Mouse (Mus musculus) WW6 (cell line): ENCODE data around the gene Lmntd1.

ENCODE experiments used
- DNase-seq: peaks from one replicate; pipeline ENCODE4 v3.0.0-alpha.2; 2013; ENCODE audit warnings: low read depth, low spot score

Gene Lmntd1

GRCm38 (mm10) chr6:145380961-145381360, 233.2 kb downstream of the Lmntd1 start:
- DNase-seq = no peak

- DNase-seq = no peak
These were observed 234.9 kb downstream of the Lmntd1 start for GRCm38 (mm10) chr6:145379175-145379574.

GRCm38 (mm10) chr6:145378689-145379088, 235.4 kb downstream of the Lmntd1 start:
- DNase-seq = no peak

DNA sequence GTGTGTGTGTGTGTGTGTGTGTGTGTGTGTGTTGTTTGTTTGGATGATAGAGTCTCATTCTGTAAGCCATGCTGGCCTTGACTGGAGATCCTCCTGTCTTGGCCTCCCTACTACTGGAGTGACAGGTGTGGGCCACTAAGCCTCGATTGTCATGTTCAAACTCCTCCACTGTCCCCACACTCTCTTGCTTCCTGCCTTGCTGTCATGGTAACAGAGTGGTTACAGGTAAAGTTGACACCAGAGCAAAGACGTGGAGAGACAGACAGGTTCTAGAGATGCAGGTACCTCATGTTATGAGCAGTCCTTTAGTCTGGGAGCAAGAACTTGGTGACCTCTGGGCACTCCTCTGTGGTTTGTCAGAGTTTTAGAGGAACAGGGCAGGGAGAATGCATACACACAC, 239.7 kb downstream of the Lmntd1 start:
- DNase-seq = no peak

DNA sequence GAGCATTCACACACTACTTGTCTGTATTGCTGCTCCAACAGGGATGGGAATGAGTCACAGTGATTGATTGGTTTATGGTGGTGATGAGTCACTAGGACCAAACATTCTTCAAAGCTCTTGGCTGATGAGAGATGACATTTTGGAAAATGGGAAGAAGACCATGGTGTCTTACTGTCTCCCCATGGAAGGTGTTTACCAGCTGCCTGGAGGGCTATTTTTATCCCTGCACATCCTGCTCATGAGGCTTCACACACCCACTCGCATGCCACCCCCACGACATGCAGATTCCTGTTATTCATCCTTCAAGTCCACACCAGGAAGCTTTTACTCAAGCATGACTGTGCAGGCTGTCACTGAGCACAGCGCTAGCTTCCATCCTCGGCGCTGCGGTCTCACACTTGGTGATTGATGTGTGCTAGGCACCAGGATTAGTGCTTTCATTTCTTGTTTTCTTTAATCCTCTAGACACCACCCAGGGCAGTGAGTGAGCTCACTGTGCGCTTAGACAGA, 240.4 kb downstream of the Lmntd1 start:
- no peak for DNase-seq

DNA sequence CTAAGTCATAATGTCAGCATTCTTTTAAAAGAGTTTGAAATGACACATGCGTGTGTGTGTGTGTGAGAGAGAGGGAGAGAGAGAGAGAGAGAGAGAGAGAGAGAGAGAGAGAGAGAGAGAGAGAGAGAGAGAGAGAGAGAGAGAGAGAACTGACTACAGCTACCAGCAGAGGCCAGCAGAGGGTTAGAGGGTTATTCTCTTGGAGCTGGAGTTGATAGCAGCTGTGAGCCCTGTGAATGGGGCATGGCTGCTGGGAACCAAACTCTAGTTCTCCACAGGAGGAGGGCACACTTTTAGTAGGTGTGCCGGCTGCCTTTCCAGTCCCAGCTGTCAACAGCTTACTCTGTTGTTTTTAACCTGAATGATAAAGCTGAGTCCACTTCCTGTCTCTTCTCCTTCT, 242.1 kb downstream of the Lmntd1 start:
- no peak for DNase-seq

- no peak for DNase-seq
These were observed 242.5 kb downstream of the Lmntd1 start for GRCm38 (mm10) chr6:145371586-145371985.

DNA sequence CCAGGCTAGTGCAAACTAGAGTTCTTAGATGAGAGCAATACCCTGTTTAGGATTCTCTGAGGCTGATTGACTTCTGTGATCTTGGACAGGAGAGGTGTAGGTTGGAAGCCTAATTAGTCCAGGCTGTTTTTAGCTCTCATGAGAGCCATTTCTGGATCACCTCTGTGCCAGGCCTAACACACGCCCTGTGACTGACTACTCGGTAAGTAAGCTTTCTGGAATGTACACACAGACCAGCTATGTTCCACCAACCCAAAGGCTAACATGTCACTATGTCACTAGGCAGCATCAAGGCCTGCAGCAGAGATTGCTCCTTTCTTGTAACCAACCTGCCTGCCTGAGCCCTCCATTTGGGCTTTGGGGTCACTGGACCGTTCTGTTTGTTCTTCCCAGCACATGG, 243.8 kb downstream of the Lmntd1 start:
- DNase-seq = no peak

DNA sequence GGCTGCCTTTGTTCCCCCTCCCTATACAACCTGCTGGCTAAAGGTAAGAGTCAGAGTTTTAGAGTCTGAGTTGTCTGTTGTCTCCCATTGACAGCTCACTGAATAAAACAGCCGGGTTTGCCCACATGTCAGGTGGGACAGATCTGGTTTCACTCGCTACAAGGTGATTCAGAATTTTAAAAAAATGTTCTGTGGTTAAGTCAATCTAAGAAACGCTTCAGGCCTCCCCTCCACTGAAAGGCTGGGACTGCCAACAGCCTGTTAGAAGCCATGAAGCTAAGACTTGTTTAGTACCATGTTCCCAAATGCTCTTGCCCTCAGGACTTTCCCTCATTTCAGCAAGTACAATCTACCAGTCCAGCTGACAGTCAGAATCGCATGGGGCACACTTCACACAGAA, 244.8 kb downstream of the Lmntd1 start:
- no peak for DNase-seq

GRCm38 (mm10) chr6:145366488-145366887, 247.6 kb downstream of the Lmntd1 start:
- no peak for DNase-seq

DNA sequence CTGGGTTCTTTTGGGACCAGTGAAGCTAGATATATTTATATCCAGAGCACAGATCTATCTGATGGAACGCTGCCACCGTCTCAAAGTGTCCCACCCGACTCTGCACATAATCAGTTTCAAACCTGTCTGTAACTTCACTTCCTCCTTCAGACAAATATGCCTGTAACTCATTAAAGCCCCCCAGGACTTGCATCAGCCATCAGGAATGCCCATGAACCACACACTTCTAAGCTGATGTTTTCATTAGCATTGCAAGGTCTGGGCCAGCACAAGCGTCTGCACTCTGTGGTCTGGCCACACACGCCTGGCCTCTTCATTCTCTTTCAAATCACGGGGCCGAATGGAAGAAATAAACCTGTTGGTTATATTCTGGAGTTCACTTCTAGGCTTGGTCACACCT, 250.4 kb downstream of the Lmntd1 start:
- DNase-seq = no peak

DNA sequence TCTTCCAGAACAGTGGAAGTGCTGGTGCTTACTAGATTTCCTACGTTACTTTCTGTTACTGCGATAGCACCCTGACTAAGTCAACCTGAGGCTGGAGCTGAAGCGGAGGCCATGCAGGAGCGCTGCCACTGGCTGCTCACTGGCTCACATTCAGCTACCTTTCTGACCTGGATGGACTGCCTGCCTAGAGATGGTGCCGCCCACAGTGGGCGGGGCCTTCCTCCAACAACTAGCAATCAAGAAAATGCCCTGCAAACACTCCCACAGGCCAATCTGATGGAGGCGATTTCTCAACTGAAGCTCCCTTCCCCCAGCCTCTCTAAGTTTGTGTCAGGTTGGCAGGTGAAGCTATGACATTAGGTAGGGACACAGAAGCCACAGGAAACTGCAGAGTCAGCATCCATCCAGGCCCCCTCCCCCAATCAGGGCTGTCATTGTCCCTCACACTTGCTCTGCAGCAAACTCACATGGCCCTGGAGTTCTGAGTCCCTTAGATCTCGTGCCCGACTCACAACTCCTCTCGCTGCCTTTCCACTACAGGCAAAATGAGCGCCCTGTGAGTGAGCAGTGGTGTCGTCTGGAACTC, 252.9 kb downstream of the Lmntd1 start:
- DNase-seq = no peak

- DNase-seq = no peak
These were observed 254.4 kb downstream of the Lmntd1 start for GRCm38 (mm10) chr6:145359470-145360430.

GRCm38 (mm10) chr6:145358001-145358400, 256.1 kb downstream of the Lmntd1 start:
- DNase-seq = no peak

- no peak for DNase-seq
These were observed 260.3 kb downstream of the Lmntd1 start for GRCm38 (mm10) chr6:145353806-145354205.

- no peak for DNase-seq
These were observed 261.4 kb downstream of the Lmntd1 start for GRCm38 (mm10) chr6:145352705-145353104.

GRCm38 (mm10) chr6:145348196-145348915, 265.8 kb downstream of the Lmntd1 start:
- no peak for DNase-seq

DNA sequence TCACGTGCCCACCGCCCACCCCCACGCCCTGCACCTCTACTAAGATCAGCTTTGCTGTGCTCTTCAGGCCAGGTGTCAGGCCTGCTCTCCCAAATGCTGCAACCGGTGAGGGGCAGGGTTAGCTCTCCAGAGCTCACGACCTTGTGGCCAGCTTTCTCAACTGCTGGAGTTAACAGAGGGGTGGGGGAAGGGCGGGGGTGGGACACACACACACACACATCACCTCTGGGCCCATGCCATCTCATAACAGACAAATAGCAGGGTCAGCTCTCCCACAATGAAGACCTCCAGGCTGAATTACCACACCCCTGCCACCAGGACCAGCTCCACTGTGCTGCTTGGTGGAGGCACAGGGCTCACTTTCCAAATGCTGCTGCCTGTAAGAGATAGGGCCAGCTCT, 266.5 kb downstream of the Lmntd1 start:
- no peak for DNase-seq

DNA sequence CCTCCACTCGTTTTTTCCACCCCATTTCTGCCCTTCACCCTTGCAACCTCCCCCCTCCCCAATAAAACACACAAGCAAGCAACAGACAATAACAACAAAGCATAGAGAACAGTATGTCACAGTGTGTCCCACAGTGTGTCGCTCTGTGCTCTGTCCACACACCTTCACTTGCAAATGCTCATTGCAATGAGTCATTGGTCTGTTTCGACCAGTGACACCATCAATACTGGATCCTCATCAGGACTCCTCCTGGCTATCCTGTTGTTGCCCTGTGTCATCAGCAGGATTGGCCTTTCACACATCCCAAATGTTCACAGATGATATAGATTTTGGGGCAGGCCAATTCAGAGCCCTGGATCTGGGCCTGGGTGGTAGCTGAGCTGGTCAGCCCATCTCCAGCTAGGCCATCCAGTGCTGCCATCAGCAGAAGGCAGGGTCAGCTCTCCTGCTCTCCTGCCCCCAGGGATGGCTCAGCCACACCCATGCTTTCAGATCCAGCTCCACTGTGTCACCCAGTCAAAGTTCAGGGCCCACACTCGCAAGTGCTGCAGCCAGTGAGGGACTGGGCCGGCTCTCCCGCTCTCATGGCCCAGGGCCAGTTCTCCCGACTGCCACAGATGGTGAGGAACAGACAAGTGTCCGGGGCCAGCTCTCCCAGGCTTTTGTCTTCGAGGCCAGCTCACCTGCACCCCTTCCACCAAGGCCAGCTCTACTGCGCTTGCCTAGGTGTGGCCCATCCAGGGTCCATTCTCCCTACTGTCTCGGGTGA, 267.1 kb downstream of the Lmntd1 start:
- no peak for DNase-seq

GRCm38 (mm10) chr6:145346305-145346704, 267.8 kb downstream of the Lmntd1 start:
- DNase-seq = no peak

DNA sequence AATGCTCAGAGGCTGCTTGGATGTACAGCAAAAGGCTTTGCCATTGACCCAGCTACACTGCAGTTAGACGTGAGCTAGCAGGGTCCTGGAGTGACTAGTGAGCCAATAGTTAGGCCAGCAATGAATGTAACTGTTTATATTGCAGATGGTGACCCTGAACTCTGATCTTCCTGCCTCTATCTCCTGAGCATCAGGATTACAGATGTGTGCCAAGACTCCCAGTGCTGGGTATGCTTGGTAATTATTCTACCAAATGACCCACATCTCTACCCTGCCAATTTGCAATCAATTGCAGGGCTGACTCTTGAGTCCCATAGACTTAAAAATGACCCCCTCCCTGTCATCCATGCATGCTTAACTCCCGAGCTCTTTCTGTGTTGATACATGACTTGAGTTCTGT, 269.4 kb downstream of the Lmntd1 start:
- DNase-seq = no peak
